Mouse (Mus musculus): Measurements from ENCODE around the gene Dnajc2. TPM values are rescaled to one million over a fixed set of nuclear protein-coding genes. Genes with fewer than 3 reads are reported as not detected.

The Dnajc2 gene
- polyA plus RNA-seq, 1 experiment from 2014 or later, result 44.5 TPM

GRCm38 (mm10) chr5:21804837-21805236, 19.8 kb upstream of the Dnajc2 start:
- Histone ChIP-seq H3K4me2 (replicated peaks; ENCODE audit: low read depth) (no peak overlapping the region), H3K27me3 (replicated peaks; ENCODE audit: control insufficient read depth, insufficient read depth, low read length) (no peaks in the 10 kb centered on the region), H3K36me3 (ENCODE audit: control insufficient read depth, insufficient read depth) (peaks cover 35% of the 10 kb centered on the region), H3K27ac (ENCODE audit: low read depth, low read length) (no peak overlapping the region), H3K4me3 (ENCODE audit: low read depth, low read length) (no peak overlapping the region), H3K9me3 (ENCODE audit: control insufficient read depth) (no peaks in the 10 kb centered on the region), H3K9ac (ENCODE audit: low read depth, low read length) (no peak overlapping the region), H3K4me1 (replicated peaks; ENCODE audit: control insufficient read depth, insufficient read depth, low read length) (no peaks in the 10 kb centered on the region)
- no peak for ATAC-seq
- no peak for TF ChIP-seq CTCF (IDR thresholded peaks at IDR 0.05; ENCODE audit: low read depth)
- 66% methylated on average over 4 of the region's 4 CpGs for WGBS

- no peaks in the 10 kb centered on the region for H3K9me3 ChIP-seq (ENCODE audit: control insufficient read depth)
- peaks cover 45% of the 10 kb centered on the region for H3K36me3 ChIP-seq (ENCODE audit: control insufficient read depth, insufficient read depth)
- no peaks in the 10 kb centered on the region for H3K27me3 ChIP-seq (replicated peaks; ENCODE audit: control insufficient read depth, insufficient read depth, low read length)
- H3K9ac ChIP-seq (ENCODE audit: low read depth, low read length), result no peak overlapping the region
- WGBS, result 94% methylated on average over 12 of the region's 12 CpGs
- no peak for TF ChIP-seq CTCF (IDR thresholded peaks at IDR 0.05; ENCODE audit: low read depth)
- no peaks in the 10 kb centered on the region for H3K4me1 ChIP-seq (replicated peaks; ENCODE audit: control insufficient read depth, insufficient read depth, low read length)
- no peak overlapping the region for H3K4me2 ChIP-seq (replicated peaks; ENCODE audit: low read depth)
- H3K4me3 ChIP-seq (ENCODE audit: low read depth, low read length), result no peak overlapping the region
- no peak for ATAC-seq
- no peak overlapping the region for H3K27ac ChIP-seq (ENCODE audit: low read depth, low read length)
Observed at GRCm38 (mm10) chr5:21803691-21804188, 18.7 kb upstream of the Dnajc2 start.

- Histone ChIP-seq H3K27ac (ENCODE audit: low read depth, low read length) (no peak overlapping the region), H3K9ac (ENCODE audit: low read depth, low read length) (no peak overlapping the region), H3K4me1 (replicated peaks; ENCODE audit: control insufficient read depth, insufficient read depth, low read length) (no peaks in the 10 kb centered on the region), H3K4me3 (ENCODE audit: low read depth, low read length) (no peak overlapping the region), H3K27me3 (replicated peaks; ENCODE audit: control insufficient read depth, insufficient read depth, low read length) (no peaks in the 10 kb centered on the region), H3K4me2 (replicated peaks; ENCODE audit: low read depth) (no peak overlapping the region), H3K36me3 (ENCODE audit: control insufficient read depth, insufficient read depth) (peaks cover 50% of the 10 kb centered on the region), H3K9me3 (ENCODE audit: control insufficient read depth) (no peaks in the 10 kb centered on the region)
- no peak for TF ChIP-seq CTCF (IDR thresholded peaks at IDR 0.05; ENCODE audit: low read depth)
- no peak for ATAC-seq
- WGBS, result 95% methylated on average over 9 of the region's 9 CpGs
Observed at GRCm38 (mm10) chr5:21802907-21803306, 17.9 kb upstream of the Dnajc2 start.

GRCm38 (mm10) chr5:21792166-21792565, 7.1 kb upstream of the Dnajc2 start:
- Histone ChIP-seq H3K4me2 (replicated peaks; ENCODE audit: low read depth) (no peak overlapping the region), H3K4me1 (replicated peaks; ENCODE audit: control insufficient read depth, insufficient read depth, low read length) (no peaks in the 10 kb centered on the region), H3K27ac (ENCODE audit: low read depth, low read length) (no peak overlapping the region), H3K27me3 (replicated peaks; ENCODE audit: control insufficient read depth, insufficient read depth, low read length) (no peaks in the 10 kb centered on the region), H3K9ac (ENCODE audit: low read depth, low read length) (no peak overlapping the region), H3K9me3 (ENCODE audit: control insufficient read depth) (no peaks in the 10 kb centered on the region), H3K4me3 (ENCODE audit: low read depth, low read length) (no peak overlapping the region), H3K36me3 (ENCODE audit: control insufficient read depth, insufficient read depth) (peaks cover 20% of the 10 kb centered on the region)
- ATAC-seq, result no peak
- TF ChIP-seq CTCF (IDR thresholded peaks at IDR 0.05; ENCODE audit: low read depth), result no peak

- H3K4me1 ChIP-seq (replicated peaks; ENCODE audit: control insufficient read depth, insufficient read depth, low read length), result no peaks in the 10 kb centered on the region
- H3K4me2 ChIP-seq (replicated peaks; ENCODE audit: low read depth), result no peak overlapping the region
- no peaks in the 10 kb centered on the region; the same call in none of the 2 replicates for H3K36me3 ChIP-seq (ENCODE audit: control insufficient read depth, insufficient read depth)
- no peak overlapping the region for H3K27ac ChIP-seq (ENCODE audit: low read depth, low read length)
- ATAC-seq, result no peak
- H3K9ac ChIP-seq (ENCODE audit: low read depth, low read length), result no peak overlapping the region
- no peak overlapping the region for H3K4me3 ChIP-seq (ENCODE audit: low read depth, low read length)
- H3K27me3 ChIP-seq (replicated peaks; ENCODE audit: control insufficient read depth, insufficient read depth, low read length), result no peaks in the 10 kb centered on the region
- no peaks in the 10 kb centered on the region for H3K9me3 ChIP-seq (ENCODE audit: control insufficient read depth)
- TF ChIP-seq CTCF (IDR thresholded peaks at IDR 0.05; ENCODE audit: low read depth), result no peak
- WGBS, result 67% methylated on average over 5 of the region's 5 CpGs
Observed at GRCm38 (mm10) chr5:21789061-21789460, 4.0 kb upstream of the Dnajc2 start.

- peak overlapping the region; percentile 82; the same call in 1 of the 2 replicates for H3K27ac ChIP-seq (ENCODE audit: low read depth, low read length)
- peak overlapping the region; percentile 90 for H3K4me3 ChIP-seq (ENCODE audit: low read depth, low read length)
Observed at GRCm38 (mm10) chr5:21787186-21788105, 2.4 kb upstream of the Dnajc2 start.

More at GRCm38 (mm10) chr5:21787186-21788105, 2.4 kb upstream of the Dnajc2 start:
- Histone ChIP-seq H3K27me3 (replicated peaks; ENCODE audit: control insufficient read depth, insufficient read depth, low read length) (no peaks in the 10 kb centered on the region), H3K9me3 (ENCODE audit: control insufficient read depth) (no peaks in the 10 kb centered on the region), H3K9ac (ENCODE audit: low read depth, low read length) (peak overlapping the region; percentile 96), H3K36me3 (ENCODE audit: control insufficient read depth, insufficient read depth) (peaks cover 4% of the 10 kb centered on the region), H3K4me1 (replicated peaks; ENCODE audit: control insufficient read depth, insufficient read depth, low read length) (no peaks in the 10 kb centered on the region), H3K4me2 (replicated peaks; ENCODE audit: low read depth) (peak overlapping the region; percentile 71)
- WGBS, result 29% methylated on average over 11 of the region's 11 CpGs
- no peak for ATAC-seq
- no peak for TF ChIP-seq CTCF (IDR thresholded peaks at IDR 0.05; ENCODE audit: low read depth)

Measured in intestine, postnatal 0 days (tissue).